ENCODE assay signal across 9 mouse cellular contexts in genomic region chr2:149625626-149626025, GRCm38 (mm10).
DNase-seq lines count a peak whose midpoint lies in the region; ATAC-seq and TF ChIP-seq lines count a peak whose summit lies in the region.
"Had no signal": no experiment of that assay in that cellular context is flagged by ENCODE, and none has a peak within 500 bp of the region (broad histone marks: within the 10 kb centered on the region; RNA-seq: fewer than 3 reads in every experiment).

No protein-coding gene starts in this region.

- no peak for TF ChIP-seq CTCF in midbrain, postnatal 0 days (IDR thresholded peaks at IDR 0.05)
- no peak for TF ChIP-seq CTCF in brain, embryonic 14.5 days (IDR thresholded peaks at IDR 0.05; ENCODE audit: borderline replicate concordance, extremely low read depth, insufficient read depth, insufficient read length)

- peak; percentile 59 to 73 for DNase-seq in heart, adult 18-20 months
- no peak for DNase-seq in heart, embryonic 10.5 days (ENCODE audit: low spot score)
- DNase-seq in midbrain, postnatal 0 days (ENCODE audit: low spot score), result peak; percentile 63
- DNase-seq in midbrain, embryonic 11.5 days (ENCODE audit: low spot score, missing footprints), result no peak
- peak; percentile 58 for DNase-seq in brain, embryonic 14.5 days (ENCODE audit: low read depth)
- DNase-seq in layer of hippocampus, postnatal 10 days (ENCODE audit: low spot score in 2 of 2), result peak; percentile 11 to 16
- no peak for DNase-seq in thymus, postnatal 36 days
- DNase-seq in retina, embryonic 14.5 days (ENCODE audit: low spot score), result no peak

- H3K27me3 ChIP-seq in heart, embryonic 10.5 days (ENCODE audit: insufficient read depth, poor library complexity, severe bottlenecking), result no peaks in the 10 kb centered on the region
- no peaks in the 10 kb centered on the region for H3K27me3 ChIP-seq in midbrain, postnatal 0 days (ENCODE audit: insufficient read depth, low read length)
- H3K27me3 ChIP-seq in midbrain, embryonic 11.5 days (ENCODE audit: control insufficient read depth, insufficient read depth, low read length), result no peaks in the 10 kb centered on the region
- H3K27me3 ChIP-seq: liver, embryonic 15.5 days had no signal

- no peaks in the 10 kb centered on the region for H3K9me3 ChIP-seq in heart, embryonic 10.5 days
- H3K9me3 ChIP-seq in midbrain, postnatal 0 days (ENCODE audit: low read length), result no peaks in the 10 kb centered on the region
- no peaks in the 10 kb centered on the region for H3K9me3 ChIP-seq in midbrain, embryonic 11.5 days (ENCODE audit: control insufficient read depth, low read length)
- H3K9me3 ChIP-seq: liver, embryonic 15.5 days had no signal

- ATAC-seq in midbrain, postnatal 0 days (ENCODE audit: low FRiP score), result no peak
- ATAC-seq in midbrain, embryonic 11.5 days (ENCODE audit: low FRiP score), result no peak

- H3K4me3 ChIP-seq in heart, embryonic 10.5 days, result no peak overlapping the region
- no peak overlapping the region for H3K4me3 ChIP-seq in midbrain, postnatal 0 days (ENCODE audit: low read depth, low read length)
- no peak overlapping the region for H3K4me3 ChIP-seq in midbrain, embryonic 11.5 days (ENCODE audit: low read depth, low read length)
- H3K4me3 ChIP-seq: liver, embryonic 15.5 days had no signal

- TF ChIP-seq POLR2A in brain, embryonic 14.5 days (IDR thresholded peaks at IDR 0.05; ENCODE audit: borderline replicate concordance, extremely low read depth, insufficient read depth, insufficient read length, poor library complexity, severe bottlenecking), result no peak

- 56% methylated on average over 1 of the region's 1 CpGs for WGBS in heart, embryonic 10.5 days
- WGBS in midbrain, postnatal 0 days, result 49% methylated on average over 1 of the region's 1 CpGs
- WGBS in midbrain, embryonic 11.5 days, result 75% methylated on average over 1 of the region's 1 CpGs

- H3K9ac ChIP-seq in midbrain, postnatal 0 days (replicated peaks; ENCODE audit: low read length, poor library complexity, severe bottlenecking), result no peak overlapping the region
- H3K9ac ChIP-seq in midbrain, embryonic 11.5 days (ENCODE audit: low read length), result no peak overlapping the region
- H3K9ac ChIP-seq: liver, embryonic 15.5 days had no signal

- no peak overlapping the region for H3K27ac ChIP-seq in heart, embryonic 10.5 days
- no peak overlapping the region for H3K27ac ChIP-seq in midbrain, postnatal 0 days (ENCODE audit: low read depth, low read length)
- no peak overlapping the region for H3K27ac ChIP-seq in midbrain, embryonic 11.5 days (ENCODE audit: low read depth, low read length)
- H3K27ac ChIP-seq: liver, embryonic 15.5 days had no signal

- no peaks in the 10 kb centered on the region for H3K36me3 ChIP-seq in heart, embryonic 10.5 days
- no peaks in the 10 kb centered on the region for H3K36me3 ChIP-seq in midbrain, postnatal 0 days (ENCODE audit: insufficient read depth, low read length)
- no peaks in the 10 kb centered on the region for H3K36me3 ChIP-seq in midbrain, embryonic 11.5 days (ENCODE audit: control insufficient read depth, insufficient read depth, low read length)
- H3K36me3 ChIP-seq: liver, embryonic 15.5 days had no signal

- no peaks in the 10 kb centered on the region for H3K4me1 ChIP-seq in heart, embryonic 10.5 days
- no peaks in the 10 kb centered on the region for H3K4me1 ChIP-seq in midbrain, postnatal 0 days (ENCODE audit: insufficient read depth, low read length)
- no peaks in the 10 kb centered on the region for H3K4me1 ChIP-seq in midbrain, embryonic 11.5 days (ENCODE audit: control insufficient read depth, insufficient read depth, low read length)
- H3K4me1 ChIP-seq: liver, embryonic 15.5 days had no signal

- H3K4me2 ChIP-seq in midbrain, postnatal 0 days (ENCODE audit: low read depth, low read length, poor library complexity, severe bottlenecking), result no peak overlapping the region
- no peak overlapping the region for H3K4me2 ChIP-seq in midbrain, embryonic 11.5 days
- H3K4me2 ChIP-seq: liver, embryonic 15.5 days had no signal

Comparison
In these comparisons a context has a peak if more than half of its experiments do, and no peak if none do; other contexts are left out.
1. DNase-seq: peak in heart, adult 18-20 months (2 of 2), midbrain, postnatal 0 days (single experiment), brain, embryonic 14.5 days (single experiment) and layer of hippocampus, postnatal 10 days (2 of 2); none in heart, embryonic 10.5 days (single experiment), midbrain, embryonic 11.5 days (single experiment), thymus, postnatal 36 days (0 of 2) and retina, embryonic 14.5 days (single experiment).